Mouse (Mus musculus) testis, adult 2 months (tissue): ENCODE measurements around the gene Gpr87.

ENCODE experiments used
- CTCF ChIP-seq: fragments of 200-500 bp; IDR thresholded peaks from 2 replicates; pipeline ENCODE4 v1.5.1; 2012; ENCODE audit warnings: low read depth, mild to moderate bottlenecking, inconsistent platforms, low read length, moderate library complexity; ENCODE audit not compliant: control insufficient read depth, insufficient read depth, insufficient replicate concordance
- POLR2A ChIP-seq: fragments of 200-500 bp; IDR thresholded peaks from 2 replicates; pipeline ENCODE4 v1.6.1; 2012; ENCODE audit warnings: low read depth, mild to moderate bottlenecking, inconsistent platforms, low read length, moderate library complexity; ENCODE audit not compliant: control insufficient read depth

DNA sequence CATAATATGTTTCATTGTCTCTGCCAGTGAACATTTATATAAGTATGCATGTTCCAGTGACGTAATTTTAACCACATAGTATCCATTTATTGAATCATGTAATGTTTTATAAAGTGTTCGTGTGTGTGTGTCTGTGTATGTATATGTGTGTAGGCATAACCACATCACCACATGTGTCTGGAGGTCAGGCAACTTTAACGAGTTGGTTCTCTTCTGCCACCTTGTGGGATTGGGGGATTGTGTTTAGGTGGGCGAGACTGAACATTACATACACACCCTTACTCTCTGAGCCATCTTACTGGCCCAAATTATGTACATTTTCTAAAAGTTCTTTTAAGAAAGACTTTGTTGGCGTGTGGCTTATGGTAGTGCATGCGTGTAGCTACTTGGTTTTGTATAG is 26.4 kb downstream of the Gpr87 start:
- no peak for TF ChIP-seq CTCF
- TF ChIP-seq POLR2A = no peak
